Mouse (Mus musculus) monocyte, adult 5-6 weeks (primary cell): ENCODE measurements around the gene Dbr1. TPM values are rescaled to one million over a fixed set of nuclear protein-coding genes. Genes with fewer than 3 reads are reported as not detected.

ENCODE experiments used
- ATAC-seq: fragments of 153-309, 156-312 bp; replicated peaks from 2 replicates; pipeline ENCODE4 v1.8.0; 2017; ENCODE audit warnings: mild to moderate bottlenecking; ENCODE audit not compliant: low TSS enrichment, insufficient number of reproducible peaks, severe bottlenecking, poor library complexity, low FRiP score
- total RNA-seq: library from RNA; stranded (forward); fragments of 200-1000, 200-491, 200-594 nt; gene quantifications from 3 replicates; pipeline ENCODE4 v1.2.3, GENCODE M21; 2017

Dbr1 gene
- total RNA-seq, 1 experiment from 2014 or later: 75.6 TPM

GRCm38 (mm10) chr9:99603566-99603965, 28.0 kb downstream of the Dbr1 start:
- no peak for ATAC-seq

- ATAC-seq: no peak
Measured at GRCm38 (mm10) chr9:99612202-99612601, 36.6 kb downstream of the Dbr1 start, which contains the start of gene A4gnt. Gene A4gnt (plus strand): TSS chr9:99612502.

GRCm38 (mm10) chr9:99619688-99620087, 44.1 kb downstream of the Dbr1 start:
- ATAC-seq: no peak

GRCm38 (mm10) chr9:99620196-99620595, 44.6 kb downstream of the Dbr1 start:
- ATAC-seq: no peak

GRCm38 (mm10) chr9:99622034-99622433, 46.4 kb downstream of the Dbr1 start:
- no peak for ATAC-seq

- no peak for ATAC-seq
Measured at GRCm38 (mm10) chr9:99622966-99623365, 47.4 kb downstream of the Dbr1 start.

GRCm38 (mm10) chr9:99624117-99624516, 48.5 kb downstream of the Dbr1 start:
- ATAC-seq: no peak

GRCm38 (mm10) chr9:99628581-99628980, 53.0 kb downstream of the Dbr1 start:
- ATAC-seq: no peak

GRCm38 (mm10) chr9:99629281-99630011, 53.8 kb downstream of the Dbr1 start, which contains the start of gene Dzip1l:
Gene Dzip1l (plus strand): TSS chr9:99629496.
- ATAC-seq: no peak

GRCm38 (mm10) chr9:99630071-99630470, 54.5 kb downstream of the Dbr1 start:
- ATAC-seq: no peak

GRCm38 (mm10) chr9:99630528-99631125, 55.0 kb downstream of the Dbr1 start:
- no peak for ATAC-seq

- ATAC-seq: no peak
Measured at GRCm38 (mm10) chr9:99631781-99632180, 56.2 kb downstream of the Dbr1 start.

GRCm38 (mm10) chr9:99632264-99632663, 56.7 kb downstream of the Dbr1 start:
- ATAC-seq: no peak

Other genes starting within 250 kb of the Dbr1 start
- gene Esyt3, start 217.2 kb upstream of the Dbr1 start, total RNA-seq: not detected in 3 replicates
- 1.3 TPM in 1 of 3 replicates, not detected in the others for gene Mras, start 138.4 kb upstream of the Dbr1 start, total RNA-seq
- not detected in 3 replicates for gene Nme9, start 124.3 kb upstream of the Dbr1 start, total RNA-seq
- 28.9 to 34.8 TPM (median 29.1 TPM) in 3 replicates for gene Armc8, start 6.9 kb upstream of the Dbr1 start, total RNA-seq
- gene A4gnt, start 36.7 kb downstream of the Dbr1 start, total RNA-seq: not detected in 3 replicates
- gene Dzip1l, start 53.7 kb downstream of the Dbr1 start, total RNA-seq: not detected in 3 replicates
- not detected in 3 replicates for gene Cldn18, start 141.5 kb downstream of the Dbr1 start, total RNA-seq